Mouse (Mus musculus) cerebellum, adult 2 months (tissue): Measurements from ENCODE around the gene Cbwd1.

ENCODE experiments used
- CTCF ChIP-seq: fragments of 200-500 bp; IDR thresholded peaks from 2 replicates; pipeline ENCODE4 v1.5.1; 2011; ENCODE audit warnings: low read depth, mild to moderate bottlenecking, control low read depth, low read length, moderate library complexity, borderline replicate concordance; ENCODE audit not compliant: insufficient read depth
- POLR2A ChIP-seq: fragments of 200-500 bp; IDR thresholded peaks from 2 replicates; pipeline ENCODE4 v1.6.1; 2011; ENCODE audit warnings: low read length, control low read depth, borderline replicate concordance; ENCODE audit not compliant: insufficient read depth

- TF ChIP-seq CTCF (no peak), POLR2A (no peak)
These were observed 21.6 kb upstream of the Cbwd1 start for GRCm38 (mm10) chr19:24983050-24983449.
